Mouse (Mus musculus): ENCODE results near the gene Fam228a. TPM values are rescaled to one million over a fixed set of nuclear protein-coding genes. Genes with fewer than 3 reads are reported as not detected.
"Not testable (repeated sequence)": the region's sequence is repeated elsewhere in the genome, so short reads cannot be mapped to it uniquely, and the experiment has no call there.

Gene Fam228a
- 0.65 and 0.97 TPM in 2 replicates for polyA plus RNA-seq (2014; fragmentation: Nextera tagmentation; extraction: Ambion mirVana)

DNA sequence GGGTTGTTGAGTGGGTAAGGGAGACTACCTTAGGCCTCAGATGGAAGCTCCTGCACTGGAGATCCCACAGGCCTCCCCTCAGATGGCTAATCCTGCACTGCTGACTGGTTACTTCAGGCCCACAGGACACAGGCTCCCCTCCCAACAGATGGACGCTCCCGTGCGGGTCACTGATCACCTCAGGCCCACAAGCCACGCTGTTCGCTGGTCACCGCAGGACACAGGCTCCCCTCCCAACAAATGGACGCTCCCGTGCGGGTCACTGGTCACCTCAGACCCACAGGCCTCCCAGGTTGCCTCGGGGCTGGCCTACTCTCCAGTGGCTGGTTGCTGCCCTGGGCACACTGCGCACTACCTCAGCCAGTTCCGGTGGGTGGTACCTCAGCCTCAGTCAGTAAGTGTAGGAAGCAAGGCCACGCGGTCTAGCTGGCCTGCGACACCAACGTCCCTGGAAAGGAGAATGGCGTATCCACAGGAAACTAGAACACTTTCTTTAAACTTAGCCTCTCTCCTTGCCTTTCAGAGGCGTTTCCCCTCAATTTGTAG lies at the start of gene Fam228a:
Fam228a (minus strand) TSS at position 400 of the 546 bp plus-strand sequence.
- Histone ChIP-seq H3K9me3 (ENCODE audit: control insufficient read depth, low read length) (no peaks in the 10 kb centered on the region), H3K27ac (ENCODE audit: low read depth, low read length) (no peak within 1 kb of the TSS), H3K36me3 (ENCODE audit: control insufficient read depth, insufficient read depth, low read length) (no peaks in the 10 kb centered on the region), H3K4me1 (replicated peaks; ENCODE audit: control insufficient read depth, insufficient read depth, low read length) (no peaks in the 10 kb centered on the region), H3K4me3 (ENCODE audit: low read depth, low read length) (no peak within 1 kb of the TSS), H3K27me3 (ENCODE audit: control insufficient read depth, insufficient read depth, low read length) (no peaks in the 10 kb centered on the region), H3K4me2 (ENCODE audit: low read depth, low read length, severe bottlenecking) (no peak within 1 kb of the TSS), H3K9ac (ENCODE audit: low read length) (no peak within 1 kb of the TSS)
- no peak for DNase-seq (ENCODE audit: low spot score)
- 80% methylated on average over 18 of the region's 18 CpGs for WGBS
- ATAC-seq (replicated peaks; ENCODE audit: low FRiP score): no peak

- 80% methylated on average over 2 of the region's 2 CpGs for WGBS
- Histone ChIP-seq H3K9ac (ENCODE audit: low read length) (no peak overlapping the region), H3K27me3 (ENCODE audit: control insufficient read depth, insufficient read depth, low read length) (no peaks in the 10 kb centered on the region), H3K36me3 (ENCODE audit: control insufficient read depth, insufficient read depth, low read length) (no peaks in the 10 kb centered on the region), H3K4me3 (ENCODE audit: low read depth, low read length) (no peak overlapping the region), H3K4me1 (replicated peaks; ENCODE audit: control insufficient read depth, insufficient read depth, low read length) (no peaks in the 10 kb centered on the region), H3K27ac (ENCODE audit: low read depth, low read length) (no peak overlapping the region), H3K4me2 (ENCODE audit: low read depth, low read length, severe bottlenecking) (no peak overlapping the region), H3K9me3 (ENCODE audit: control insufficient read depth, low read length) (no peaks in the 10 kb centered on the region)
- DNase-seq (ENCODE audit: low spot score) (no peak), ATAC-seq (replicated peaks; ENCODE audit: low FRiP score) (no peak)
Observed at GRCm38 (mm10) chr12:4784466-4784865, 46.2 kb upstream of the Fam228a start.

GRCm38 (mm10) chr12:4783598-4783997 lies 45.4 kb upstream of the Fam228a start:
- no peaks in the 10 kb centered on the region for H3K36me3 ChIP-seq (ENCODE audit: control insufficient read depth, insufficient read depth, low read length)
- H3K27me3 ChIP-seq (ENCODE audit: control insufficient read depth, insufficient read depth, low read length): no peaks in the 10 kb centered on the region
- H3K4me1 ChIP-seq (replicated peaks; ENCODE audit: control insufficient read depth, insufficient read depth, low read length): no peaks in the 10 kb centered on the region
- H3K4me3 ChIP-seq (ENCODE audit: low read depth, low read length): no peak overlapping the region
- 64% methylated on average over 5 of the region's 5 CpGs for WGBS
- ATAC-seq (replicated peaks; ENCODE audit: low FRiP score) (no peak), DNase-seq (ENCODE audit: low spot score) (no peak)
- H3K9me3 ChIP-seq (ENCODE audit: control insufficient read depth, low read length): no peaks in the 10 kb centered on the region
- no peak overlapping the region for H3K9ac ChIP-seq (ENCODE audit: low read length)
- no peak overlapping the region for H3K4me2 ChIP-seq (ENCODE audit: low read depth, low read length, severe bottlenecking)
- no peak overlapping the region for H3K27ac ChIP-seq (ENCODE audit: low read depth, low read length)

GRCm38 (mm10) chr12:4781725-4782404 lies 43.6 kb upstream of the Fam228a start:
- not testable (repeated sequence) for H3K9me3 ChIP-seq (ENCODE audit: control insufficient read depth, low read length); H3K27ac ChIP-seq (ENCODE audit: low read depth, low read length); DNase-seq (ENCODE audit: low spot score); H3K36me3 ChIP-seq (ENCODE audit: control insufficient read depth, insufficient read depth, low read length); H3K4me2 ChIP-seq (ENCODE audit: low read depth, low read length, severe bottlenecking); H3K4me3 ChIP-seq (ENCODE audit: low read depth, low read length); H3K4me1 ChIP-seq (replicated peaks; ENCODE audit: control insufficient read depth, insufficient read depth, low read length); H3K9ac ChIP-seq (ENCODE audit: low read length); ATAC-seq (replicated peaks; ENCODE audit: low FRiP score); H3K27me3 ChIP-seq (ENCODE audit: control insufficient read depth, insufficient read depth, low read length)
- 90% methylated on average over 9 of the region's 9 CpGs for WGBS

GRCm38 (mm10) chr12:4781270-4781669 lies 43.0 kb upstream of the Fam228a start:
- H3K4me1 ChIP-seq (replicated peaks; ENCODE audit: control insufficient read depth, insufficient read depth, low read length): no peaks in the 10 kb centered on the region
- H3K27ac ChIP-seq (ENCODE audit: low read depth, low read length): no peak overlapping the region
- no peak overlapping the region for H3K4me2 ChIP-seq (ENCODE audit: low read depth, low read length, severe bottlenecking)
- H3K27me3 ChIP-seq (ENCODE audit: control insufficient read depth, insufficient read depth, low read length): no peaks in the 10 kb centered on the region
- no peak for DNase-seq (ENCODE audit: low spot score)
- no peak overlapping the region for H3K9ac ChIP-seq (ENCODE audit: low read length)
- ATAC-seq (replicated peaks; ENCODE audit: low FRiP score): no peak
- no peak overlapping the region for H3K4me3 ChIP-seq (ENCODE audit: low read depth, low read length)
- no peaks in the 10 kb centered on the region for H3K36me3 ChIP-seq (ENCODE audit: control insufficient read depth, insufficient read depth, low read length)
- WGBS: 92% methylated on average over 1 of the region's 1 CpGs
- no peaks in the 10 kb centered on the region for H3K9me3 ChIP-seq (ENCODE audit: control insufficient read depth, low read length)

- Histone ChIP-seq H3K4me2 (ENCODE audit: low read depth, low read length, severe bottlenecking) (no peak overlapping the region), H3K36me3 (ENCODE audit: control insufficient read depth, insufficient read depth, low read length) (no peaks in the 10 kb centered on the region), H3K4me3 (ENCODE audit: low read depth, low read length) (no peak overlapping the region), H3K4me1 (replicated peaks; ENCODE audit: control insufficient read depth, insufficient read depth, low read length) (no peaks in the 10 kb centered on the region), H3K27me3 (ENCODE audit: control insufficient read depth, insufficient read depth, low read length) (no peaks in the 10 kb centered on the region), H3K27ac (ENCODE audit: low read depth, low read length) (no peak overlapping the region), H3K9me3 (ENCODE audit: control insufficient read depth, low read length) (no peaks in the 10 kb centered on the region), H3K9ac (ENCODE audit: low read length) (no peak overlapping the region)
- no peak for DNase-seq (ENCODE audit: low spot score)
- WGBS: 60% methylated on average over 2 of the region's 2 CpGs
- ATAC-seq (replicated peaks; ENCODE audit: low FRiP score): no peak
Observed at GRCm38 (mm10) chr12:4780245-4780644, 42.0 kb upstream of the Fam228a start.

DNA sequence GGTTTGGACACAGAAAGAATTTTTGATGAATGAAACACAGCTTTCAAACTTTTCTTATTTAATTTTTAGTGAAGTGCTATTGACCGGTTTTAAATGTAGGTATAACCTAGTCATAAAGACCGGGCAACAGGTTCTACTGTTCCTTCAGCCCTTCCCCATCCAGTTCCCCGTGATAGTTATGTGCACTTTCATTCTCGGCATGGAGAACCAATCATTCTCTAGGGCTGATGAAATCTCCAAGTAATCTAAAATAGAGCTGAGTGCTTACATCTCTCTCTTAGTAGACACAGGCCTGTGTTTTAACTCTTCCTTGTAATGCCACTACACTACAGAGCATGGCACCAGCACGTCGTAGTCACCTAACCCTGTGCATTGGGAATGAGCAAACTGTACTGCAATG lies 39.5 kb upstream of the Fam228a start:
- H3K27me3 ChIP-seq (ENCODE audit: control insufficient read depth, insufficient read depth, low read length): no peaks in the 10 kb centered on the region

DNA sequence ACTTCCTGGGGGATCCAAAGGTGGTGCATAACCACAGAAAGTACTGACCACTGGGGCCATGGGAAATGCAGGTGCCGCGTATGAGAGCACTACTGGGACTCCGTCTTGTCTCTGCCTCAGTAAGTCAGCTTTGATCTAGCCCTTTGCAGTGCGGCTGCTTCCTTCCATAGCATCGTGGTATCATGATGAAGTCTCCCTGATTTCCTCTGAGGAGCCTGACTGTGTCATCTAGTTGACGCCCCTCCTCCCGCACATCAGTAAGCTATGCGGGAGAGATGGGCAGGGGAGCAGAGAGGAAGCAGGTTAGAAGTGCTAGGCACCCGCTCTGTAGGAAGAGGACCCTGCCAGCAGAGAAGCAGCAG lies 37.3 kb upstream of the Fam228a start:
- H3K4me1 ChIP-seq (replicated peaks; ENCODE audit: control insufficient read depth, insufficient read depth, low read length): no peaks in the 10 kb centered on the region
- H3K27ac ChIP-seq (ENCODE audit: low read depth, low read length): no peak overlapping the region
- ATAC-seq (replicated peaks; ENCODE audit: low FRiP score) (no peak), DNase-seq (ENCODE audit: low spot score) (no peak)
- H3K9me3 ChIP-seq (ENCODE audit: control insufficient read depth, low read length): no peaks in the 10 kb centered on the region
- no peaks in the 10 kb centered on the region for H3K36me3 ChIP-seq (ENCODE audit: control insufficient read depth, insufficient read depth, low read length)
- H3K27me3 ChIP-seq (ENCODE audit: control insufficient read depth, insufficient read depth, low read length): no peaks in the 10 kb centered on the region
- H3K4me2 ChIP-seq (ENCODE audit: low read depth, low read length, severe bottlenecking): no peak overlapping the region
- 82% methylated on average over 9 of the region's 9 CpGs for WGBS
- no peak overlapping the region for H3K4me3 ChIP-seq (ENCODE audit: low read depth, low read length)
- no peak overlapping the region for H3K9ac ChIP-seq (ENCODE audit: low read length)

More for the DNA sequence above, 39.5 kb upstream of the Fam228a start:
- DNase-seq (ENCODE audit: low spot score): no peak
- Histone ChIP-seq H3K9ac (ENCODE audit: low read length) (no peak overlapping the region), H3K4me2 (ENCODE audit: low read depth, low read length, severe bottlenecking) (no peak overlapping the region), H3K4me3 (ENCODE audit: low read depth, low read length) (no peak overlapping the region), H3K27ac (ENCODE audit: low read depth, low read length) (no peak overlapping the region), H3K4me1 (replicated peaks; ENCODE audit: control insufficient read depth, insufficient read depth, low read length) (no peaks in the 10 kb centered on the region), H3K9me3 (ENCODE audit: control insufficient read depth, low read length) (no peaks in the 10 kb centered on the region), H3K36me3 (ENCODE audit: control insufficient read depth, insufficient read depth, low read length) (no peaks in the 10 kb centered on the region)
- no peak for ATAC-seq (replicated peaks; ENCODE audit: low FRiP score)
- WGBS: 88% methylated on average over 6 of the region's 6 CpGs

Measured in forebrain, embryonic 11.5 days (tissue).